Mouse (Mus musculus) left cerebral cortex, postnatal 36 days (tissue): ENCODE results near the gene Gm45844. TPM values are rescaled to one million over a fixed set of nuclear protein-coding genes. Genes with fewer than 3 reads are reported as not detected.
"Not testable (repeated sequence)": the region's sequence is repeated elsewhere in the genome, so short reads cannot be mapped to it uniquely, and the experiment has no call there.

ENCODE experiments used
- DNase-seq, 2 experiments: peaks; one replicate each; pipeline ENCODE4 v3.0.0; 2021 to 2022; ENCODE audit warnings: low spot score in 2 of 2, mixed read lengths in 1 of 2
- intact Hi-C: fragments of 180-260 bp; cut with DNase I; formaldehyde crosslinking; loops from one replicate; pipeline ENCODE4 v1.15.1; 2025
- microRNA-seq: library from miRNA; unstranded; fragments of <30 nt; microRNA quantifications from one replicate; pipeline ENCODE4 v1.2.0, GENCODE M21; 2022
- total RNA-seq, 2 experiments: library from RNA; stranded (reverse); gene quantifications; 2 replicates each; pipeline ENCODE4 v1.2.3; 2021

Gene Gm45844
- total RNA-seq, result 10 to 100 TPM; 12.1 to 14.2 TPM

DNA sequence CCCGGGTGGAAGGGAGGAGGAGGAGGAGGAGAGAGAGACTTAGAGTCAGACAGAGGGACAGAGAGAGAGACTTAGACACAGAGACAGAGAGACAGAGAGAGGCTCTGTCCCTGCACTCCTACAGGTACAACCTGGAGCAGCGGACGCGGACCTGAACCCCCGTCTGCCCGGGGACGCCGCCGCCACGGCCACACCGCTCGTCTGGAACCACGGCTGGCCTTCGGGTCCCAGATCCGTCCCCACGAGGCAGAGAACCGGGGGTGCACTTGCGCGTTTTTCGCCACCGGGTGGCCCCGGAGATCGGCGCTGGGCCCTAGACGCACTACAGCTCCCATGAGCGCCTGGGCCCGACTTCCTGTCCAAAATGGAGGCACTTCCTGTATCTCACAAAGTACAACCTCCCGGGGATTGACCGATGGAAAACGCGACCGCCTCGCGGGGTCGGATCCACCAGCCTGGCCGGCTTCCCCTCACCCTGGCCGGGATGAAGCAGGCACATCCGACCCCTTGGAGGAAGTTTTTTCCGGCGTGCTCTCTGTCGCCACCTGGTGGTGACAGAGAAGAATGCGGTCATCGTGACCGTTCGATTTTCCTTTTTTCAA, at the start of gene Gm45844:
TSS of gene Gm45844 (minus strand) at position 324 of the 602 bp plus-strand sequence.
- peak; percentile 93 to 94 for DNase-seq
- intact Hi-C loops, result not testable (repeated sequence)

DNA sequence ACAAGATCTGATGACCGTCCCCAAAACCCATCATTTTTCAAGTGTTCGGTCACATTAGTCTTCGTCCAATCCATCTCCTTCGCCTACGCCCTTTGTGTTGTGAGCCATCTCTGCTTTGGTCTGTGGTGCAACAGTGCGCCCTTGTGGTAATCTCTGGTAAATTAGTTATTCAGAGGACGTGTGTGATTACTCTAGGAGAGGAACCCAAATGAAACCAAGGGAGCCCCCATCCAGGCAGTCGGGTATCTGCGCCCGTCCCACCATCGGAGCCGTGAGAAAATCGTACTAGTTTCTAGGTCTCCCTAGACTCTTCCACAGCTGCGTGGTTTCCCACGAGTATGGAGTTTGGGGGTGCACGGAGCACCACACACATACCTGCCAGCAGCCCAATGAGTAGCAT, 17.5 kb upstream of the Gm45844 start:
- DNase-seq, result peak in 1 of 2 experiments; percentile 24
- intact Hi-C loops, result loop anchor here (10.0 kb wide), 2 partner anchors 161 to 871 kb away; partner anchors contain the start of gene Zfp773

DNA sequence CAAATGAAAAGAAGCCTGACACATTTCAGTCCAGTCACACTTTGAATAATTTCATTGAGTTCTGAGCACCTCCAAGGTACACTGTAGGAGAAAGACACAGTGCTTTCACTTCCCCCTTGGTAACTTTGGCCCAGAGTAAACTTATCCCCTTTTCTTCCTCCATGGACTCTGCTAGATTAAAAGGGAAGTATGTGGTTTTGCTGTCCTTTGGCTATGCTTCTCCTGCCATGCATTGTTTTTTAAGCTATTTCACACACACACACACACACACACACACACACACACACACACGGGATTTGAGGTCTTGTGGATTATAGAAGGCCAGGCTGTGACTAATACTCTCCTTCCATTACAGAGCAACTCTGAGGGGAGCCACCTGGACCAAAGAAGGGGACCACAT, 3.3 kb upstream of the Gm45844 start:
- intact Hi-C loops, result no loop called here
- DNase-seq, result no peak

DNA sequence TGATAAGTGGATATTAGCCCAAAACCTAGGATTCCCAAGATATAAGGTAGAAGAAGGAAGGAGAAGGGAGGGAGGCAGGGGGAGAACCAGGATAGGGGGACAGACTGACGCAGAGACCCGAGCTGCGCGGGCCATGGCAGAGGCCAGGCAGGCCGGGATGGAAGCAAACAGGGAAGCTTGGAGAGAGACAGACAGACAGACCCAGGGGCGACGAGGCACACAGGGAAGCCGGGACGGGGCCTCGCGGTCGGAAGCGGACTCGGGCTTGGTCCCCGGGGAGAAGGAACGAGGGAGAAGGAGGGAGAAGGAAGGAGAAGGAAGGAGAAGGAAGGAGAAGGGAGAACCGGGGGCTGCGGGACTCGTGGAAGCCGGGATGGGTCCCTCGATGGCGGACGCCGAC, 533 bp downstream of the Gm45844 start:
- DNase-seq, intact Hi-C loops: not testable (repeated sequence)

DNA sequence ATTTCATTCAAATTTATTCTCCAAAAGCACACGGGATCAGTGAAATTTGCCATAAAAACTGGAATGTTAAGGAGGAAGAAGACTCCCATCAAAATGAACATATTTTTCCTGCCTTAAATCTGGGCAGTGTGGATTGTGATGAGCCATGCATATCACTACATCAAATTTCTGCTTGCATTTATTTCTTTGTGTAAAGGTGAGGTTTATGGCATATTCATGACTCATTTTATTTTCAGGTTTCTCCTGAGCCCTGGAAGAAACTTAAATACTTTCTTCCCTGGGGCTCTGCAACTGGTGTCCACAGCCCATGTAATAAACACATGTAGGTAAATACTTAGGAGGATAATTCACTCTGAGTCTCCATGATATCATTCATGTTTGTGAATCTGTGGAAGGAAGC, 30.9 kb downstream of the Gm45844 start, which contains the start of gene Vmn2r29:
TSS of gene Vmn2r29 (minus strand) at position 101 of the 400 bp plus-strand sequence.
- intact Hi-C loops, DNase-seq: not testable (repeated sequence)

DNA sequence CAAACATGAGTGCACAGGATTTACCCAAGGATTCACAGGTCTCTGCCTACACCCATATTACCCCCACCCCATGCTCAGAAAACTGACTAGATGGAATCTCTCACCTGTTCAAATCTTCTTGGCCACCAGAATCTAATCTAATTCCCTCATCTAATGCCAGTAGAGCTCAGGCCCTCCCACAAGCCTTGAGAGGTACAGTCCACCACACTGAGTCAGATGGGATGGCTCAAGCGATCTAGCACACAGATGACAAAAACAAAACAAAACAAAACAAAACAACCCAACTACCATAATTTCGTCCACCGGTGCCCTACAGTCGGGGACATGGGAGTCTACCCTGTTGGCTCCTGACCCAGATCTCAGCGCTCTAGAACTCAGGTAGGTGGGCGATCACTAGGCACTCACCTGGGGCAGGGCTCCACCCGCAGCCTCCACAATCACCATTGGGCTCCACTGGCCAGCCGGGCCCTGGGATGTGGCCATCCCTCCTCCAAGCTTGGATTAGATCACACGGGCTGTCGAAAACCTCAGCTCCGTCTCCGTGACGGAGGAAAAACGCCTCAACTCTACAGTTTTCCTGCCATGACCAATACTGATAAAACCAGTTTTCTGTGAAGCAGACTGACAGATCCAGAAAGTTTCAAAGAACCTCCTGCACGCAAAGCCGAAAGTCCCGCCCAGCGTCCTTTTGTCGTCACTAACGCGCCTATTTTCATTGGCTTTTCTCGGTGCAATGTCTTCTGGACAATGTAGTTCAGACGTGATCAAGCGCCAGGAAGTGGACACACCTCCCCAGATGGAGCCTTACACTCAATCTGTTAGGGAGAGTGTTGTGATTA, 68.6 kb downstream of the Gm45844 start, which contains the start of gene Zfp772:
TSS of gene Zfp772 (minus strand) at position 686 of the 839 bp plus-strand sequence.
- intact Hi-C loops, result not testable (repeated sequence)
- peak; percentile 19 to 39 for DNase-seq

DNA sequence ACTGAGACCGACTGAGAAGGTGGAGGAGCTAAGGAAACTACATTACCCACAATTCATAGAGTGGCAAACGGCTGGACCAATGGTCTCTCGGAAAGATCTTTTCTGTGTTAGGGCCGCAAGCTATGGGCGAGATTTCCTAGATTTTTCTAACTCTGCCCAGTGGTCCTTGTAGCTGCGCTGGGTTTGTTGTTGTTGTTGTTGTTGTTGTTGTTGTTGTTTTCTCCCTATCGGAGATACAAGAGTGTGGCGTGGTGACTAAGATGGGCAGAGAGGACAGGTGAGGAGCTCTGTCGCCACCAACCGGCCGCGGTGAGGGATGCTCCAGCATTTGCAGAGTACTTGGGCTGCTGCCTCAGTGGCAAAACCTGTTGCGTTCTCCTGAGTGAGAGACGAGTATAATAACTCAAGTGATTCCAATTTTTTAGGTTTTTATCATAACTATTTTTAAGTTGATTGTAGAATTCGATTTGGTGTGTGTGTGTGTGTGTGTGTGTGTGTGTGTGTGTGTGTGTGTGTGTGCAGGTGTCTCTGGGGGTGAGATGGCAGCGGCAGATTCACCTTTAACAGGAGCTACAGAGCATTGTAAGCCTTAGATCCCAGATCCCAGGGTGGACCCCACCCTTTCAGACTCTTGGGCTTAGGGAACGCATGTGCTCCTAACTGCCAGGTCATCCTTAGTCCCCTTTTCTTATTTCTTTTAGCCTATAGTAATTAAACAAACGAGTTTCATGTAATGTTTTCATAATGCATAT, 89.7 kb downstream of the Gm45844 start:
- intact Hi-C loops, result no loop called here
- DNase-seq, result peak; percentile 77 to 82

DNA sequence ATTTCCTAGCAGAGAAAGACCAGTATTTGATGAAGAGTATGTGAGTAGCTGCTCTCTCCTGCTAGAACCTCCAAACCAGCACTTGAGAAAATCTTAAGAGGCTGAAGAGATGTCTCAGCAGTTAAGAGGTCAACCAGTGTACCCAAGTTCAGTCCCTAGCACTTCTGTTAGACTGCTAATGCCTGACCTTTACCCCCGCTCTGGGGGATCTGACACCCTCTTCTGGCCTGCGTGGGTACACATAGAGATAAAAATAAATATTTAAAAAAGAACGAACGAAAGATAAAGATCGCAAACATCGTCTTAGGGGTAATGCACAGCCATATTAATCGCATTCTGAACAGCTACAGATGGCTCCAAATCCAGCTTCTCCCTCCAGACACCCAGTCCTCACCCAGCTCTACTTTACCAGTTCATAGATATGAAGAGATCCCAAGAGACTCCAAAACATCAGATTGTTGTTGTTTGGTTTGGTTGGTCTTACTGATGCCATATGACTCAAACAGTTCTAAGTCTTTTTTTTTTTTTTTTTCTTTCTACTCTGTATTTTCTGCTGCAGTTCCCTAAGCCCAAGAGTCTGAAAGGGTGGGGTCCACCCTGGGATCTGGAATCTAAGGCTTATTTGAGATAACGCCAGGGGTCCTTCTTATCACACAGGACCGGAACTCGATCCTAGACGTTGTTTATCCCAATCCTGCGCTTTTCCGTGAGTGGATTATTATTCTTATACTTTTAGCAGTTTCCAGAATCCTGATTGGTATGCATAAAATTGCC, 90.5 kb downstream of the Gm45844 start:
- intact Hi-C loops, result no loop called here
- peak in 1 of 2 experiments; percentile 6 for DNase-seq

DNA sequence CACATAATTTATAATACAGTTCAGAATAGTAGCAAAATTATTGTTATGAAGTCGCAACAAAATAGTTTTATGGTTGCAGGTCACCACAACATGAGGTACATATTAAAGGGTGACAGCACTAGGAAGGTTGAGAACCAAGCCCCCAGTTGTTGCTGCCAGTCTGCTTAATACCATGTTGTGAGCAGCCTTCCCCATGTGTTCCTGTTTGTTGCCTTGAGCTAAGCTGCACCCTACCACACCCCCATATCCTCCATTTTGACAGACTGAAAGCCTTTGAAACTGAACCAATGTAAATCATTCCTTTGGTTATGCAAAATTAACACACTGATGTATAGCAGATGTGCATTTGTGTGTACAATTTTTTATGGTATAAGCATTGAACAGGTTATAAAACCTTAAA, 92.2 kb downstream of the Gm45844 start:
- intact Hi-C loops, result no loop called here
- DNase-seq, result no peak

DNA sequence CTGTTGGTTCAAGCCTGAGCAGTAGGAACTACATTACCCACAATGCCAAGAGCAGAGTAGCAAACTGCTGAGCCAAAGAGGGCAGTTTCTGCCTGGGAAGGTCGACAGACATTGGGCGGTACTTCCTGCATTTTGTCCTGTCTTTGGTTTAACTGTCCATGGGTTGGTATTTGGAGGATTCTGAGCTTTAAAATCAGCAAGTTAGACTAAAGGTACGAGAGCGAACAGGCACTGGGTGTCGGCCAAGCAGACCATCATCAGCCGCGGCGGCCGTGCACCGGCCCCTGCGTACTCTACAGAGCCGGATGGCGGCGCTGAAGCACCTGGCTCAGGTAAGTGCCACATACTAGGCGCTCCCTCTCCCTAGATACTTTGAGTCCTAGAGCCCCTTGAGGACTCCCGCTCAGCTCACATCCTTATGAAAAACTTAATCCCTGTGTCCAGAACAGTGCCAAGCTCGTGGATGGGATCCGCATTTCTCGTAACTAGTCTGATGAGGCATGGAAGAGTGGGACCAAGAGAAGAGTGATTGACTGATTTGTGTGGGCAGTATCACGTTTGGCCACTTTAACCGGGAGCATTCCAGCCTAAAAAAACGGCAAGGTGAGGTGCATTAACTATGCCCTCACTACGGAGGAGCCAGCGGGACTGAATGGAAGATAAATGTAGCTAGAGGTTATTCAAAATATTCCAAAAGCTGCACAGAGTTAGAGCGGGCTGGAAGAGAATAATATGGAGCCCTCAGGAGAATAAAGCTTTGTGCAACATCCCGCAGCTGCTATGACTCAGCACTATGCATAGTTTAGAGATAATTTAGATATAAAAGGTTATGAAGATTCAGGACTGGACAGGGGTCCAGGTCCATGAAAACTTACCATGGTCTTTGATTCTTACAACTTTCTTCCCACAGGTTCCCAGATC, 106.6 kb downstream of the Gm45844 start, which contains the start of gene Zfp418:
TSS of gene Zfp418 (plus strand) at position 104 of the 921 bp plus-strand sequence.
- intact Hi-C loops, result loop anchor here (5.0 kb wide), 1 partner anchor 34 kb away; the partner anchor contains the start of gene Zfp773
- peak; percentile 65 to 69 for DNase-seq

Small RNAs within 50 kb of the gene (microRNA-seq; reads per million reads assigned to microRNA genes)
- gene Mir5620, result 15.5 reads per million, percentile 35 among the genes with 10 or more reads in this experiment

Other genes starting within 250 kb of the Gm45844 start
- 10 to 100 TPM; 12.3 to 13.0 TPM for gene Zfp954, start 156.8 kb downstream of the Gm45844 start, total RNA-seq
- gene Zfp773, start 141.5 kb downstream of the Gm45844 start, total RNA-seq, result 1 to 10 TPM; 1.6 to 2.8 TPM
- 1 to 10 TPM; 5.9 to 6.8 TPM for gene Zfp418, start 107.0 kb downstream of the Gm45844 start, total RNA-seq
- gene Zfp772, start 68.3 kb downstream of the Gm45844 start, total RNA-seq, result 10 to 100 TPM in 1 of 2 experiments, 1 to 10 TPM in 1; 7.5 to 10.0 TPM
- 1 to 10 TPM; 1.4 to 3.5 TPM for gene Vmn2r29, start 31.0 kb downstream of the Gm45844 start, total RNA-seq
- gene Clcn4, start 22.6 kb upstream of the Gm45844 start, total RNA-seq, result 100 to 1,000 TPM; 134 to 148 TPM
- not detected for gene Vmn2r30, start 59.3 kb upstream of the Gm45844 start, total RNA-seq
- not detected for gene Gm45783, start 96.3 kb upstream of the Gm45844 start, total RNA-seq
- gene Vmn2r31, start 121.4 kb upstream of the Gm45844 start, total RNA-seq, result not detected
- not detected for gene Vmn2r32, start 201.7 kb upstream of the Gm45844 start, total RNA-seq